Mouse (Mus musculus) left cerebral cortex, adult 8-10 months (tissue): ENCODE measurements around the gene Ciapin1. TPM values are rescaled to one million over a fixed set of nuclear protein-coding genes. Genes with fewer than 3 reads are reported as not detected.

Experiments
- DNase-seq, 2 experiments: peaks; one replicate each; pipeline ENCODE4 v3.0.0; 2022; ENCODE audit warnings: low spot score in 2 of 2
- total RNA-seq, 4 experiments: library from RNA; stranded (reverse); gene quantifications; 2 replicates each; pipeline ENCODE4 v1.2.4; 2022

Gene Ciapin1
- total RNA-seq, 4 experiments from 2014 or later: 70.8 to 75.9 (median 72.0) TPM

GRCm38 (mm10) chr8:94780491-94781154, 57.5 kb downstream of the Ciapin1 start:
- DNase-seq: no peak

DNA sequence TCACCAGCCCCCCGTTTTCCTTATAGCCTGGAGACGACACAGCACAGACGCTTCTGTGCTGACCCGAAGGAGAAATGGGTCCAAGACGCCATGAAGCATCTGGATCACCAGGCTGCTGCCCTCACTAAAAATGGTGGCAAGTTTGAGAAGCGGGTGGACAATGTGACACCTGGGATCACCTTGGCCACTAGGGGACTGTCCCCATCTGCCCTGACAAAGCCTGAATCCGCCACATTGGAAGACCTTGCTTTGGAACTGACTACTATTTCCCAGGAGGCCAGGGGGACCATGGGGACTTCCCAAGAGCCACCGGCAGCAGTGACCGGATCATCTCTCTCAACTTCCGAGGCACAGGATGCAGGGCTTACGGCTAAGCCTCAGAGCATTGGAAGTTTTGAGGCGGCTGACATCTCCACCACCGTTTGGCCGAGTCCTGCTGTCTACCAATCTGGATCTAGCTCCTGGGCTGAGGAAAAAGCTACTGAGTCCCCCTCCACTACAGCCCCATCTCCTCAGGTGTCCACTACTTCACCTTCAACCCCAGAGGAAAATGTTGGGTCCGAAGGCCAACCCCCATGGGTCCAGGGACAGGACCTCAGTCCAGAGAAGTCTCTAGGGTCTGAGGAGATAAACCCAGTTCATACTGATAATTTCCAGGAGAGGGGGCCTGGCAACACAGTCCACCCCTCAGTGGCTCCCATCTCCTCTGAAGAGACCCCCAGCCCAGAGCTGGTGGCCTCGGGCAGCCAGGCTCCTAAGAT, 58.4 kb downstream of the Ciapin1 start:
- no peak for DNase-seq

DNA sequence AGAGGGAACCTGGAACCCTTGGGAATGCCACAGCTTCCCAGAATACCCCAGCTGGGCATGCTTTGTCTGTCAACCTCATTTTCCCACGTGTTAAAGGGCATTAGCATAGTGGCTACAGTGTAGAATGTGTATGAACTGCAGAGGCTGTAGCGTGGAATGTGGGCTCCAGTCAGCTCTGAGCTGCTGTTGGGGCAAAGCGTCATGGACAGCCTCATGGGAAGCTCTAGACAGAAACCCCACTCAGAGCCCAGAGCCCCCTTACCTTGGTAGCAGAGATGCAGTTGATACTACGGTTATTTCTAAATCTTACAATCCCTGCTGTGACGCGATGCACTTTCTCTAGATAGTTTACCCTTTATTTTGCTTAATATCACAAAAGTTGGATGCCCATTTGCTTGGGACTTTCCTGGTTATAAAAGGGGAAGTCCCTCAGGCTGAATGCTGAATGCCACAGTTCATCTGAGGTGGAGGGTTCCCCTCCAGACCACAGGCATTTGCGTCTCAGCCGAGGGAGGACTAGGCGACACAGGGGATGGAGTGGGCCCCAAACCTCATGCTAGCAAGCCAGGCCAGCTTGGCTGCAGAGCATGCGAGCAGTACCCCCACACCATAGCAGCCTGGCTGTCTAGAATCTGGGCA, 59.1 kb downstream of the Ciapin1 start:
- DNase-seq: no peak

DNA sequence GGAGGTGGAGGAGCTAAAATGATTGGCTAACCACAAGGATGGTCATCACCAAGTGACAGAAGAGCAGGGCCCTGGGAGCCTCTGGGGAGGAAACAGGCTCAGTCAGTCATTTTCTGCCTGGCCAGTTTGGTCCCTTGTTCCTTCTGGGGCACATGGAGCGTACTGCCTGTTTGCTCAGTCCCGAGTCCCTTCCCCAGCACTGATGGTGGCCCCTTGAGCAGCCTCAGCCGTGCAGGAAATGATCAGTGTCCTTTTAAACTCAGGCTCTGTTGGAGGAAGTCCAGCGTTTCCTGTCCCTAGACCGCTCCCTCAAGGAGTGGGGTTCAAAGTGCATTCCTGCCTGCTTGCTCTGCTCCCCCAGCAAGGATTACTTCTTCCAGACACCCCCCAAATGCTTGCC, 59.7 kb downstream of the Ciapin1 start:
- no peak for DNase-seq

DNA sequence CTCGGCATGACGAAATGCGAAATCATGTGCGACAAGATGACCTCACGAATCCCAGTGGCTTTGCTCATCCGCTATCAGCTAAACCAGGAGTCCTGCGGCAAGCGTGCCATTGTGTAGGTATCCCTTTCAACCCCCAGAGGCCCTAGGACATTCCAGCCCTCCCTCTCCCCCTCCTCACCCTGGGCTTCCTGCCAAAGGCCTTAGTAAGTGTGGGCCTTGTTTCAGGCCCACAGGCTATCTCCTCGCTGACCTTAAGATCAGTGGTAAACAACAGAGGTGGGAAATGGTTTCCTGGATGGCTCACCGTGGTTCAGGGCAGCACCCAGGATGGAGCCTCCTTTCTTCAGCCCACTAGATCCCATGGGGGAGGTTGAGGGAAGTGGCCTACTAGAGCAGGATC, 60.1 kb downstream of the Ciapin1 start:
- DNase-seq: no peak

GRCm38 (mm10) chr8:94776346-94776745, 61.8 kb downstream of the Ciapin1 start:
- no peak for DNase-seq

- DNase-seq: no peak
Measured at GRCm38 (mm10) chr8:94774601-94775000, 63.6 kb downstream of the Ciapin1 start.

DNA sequence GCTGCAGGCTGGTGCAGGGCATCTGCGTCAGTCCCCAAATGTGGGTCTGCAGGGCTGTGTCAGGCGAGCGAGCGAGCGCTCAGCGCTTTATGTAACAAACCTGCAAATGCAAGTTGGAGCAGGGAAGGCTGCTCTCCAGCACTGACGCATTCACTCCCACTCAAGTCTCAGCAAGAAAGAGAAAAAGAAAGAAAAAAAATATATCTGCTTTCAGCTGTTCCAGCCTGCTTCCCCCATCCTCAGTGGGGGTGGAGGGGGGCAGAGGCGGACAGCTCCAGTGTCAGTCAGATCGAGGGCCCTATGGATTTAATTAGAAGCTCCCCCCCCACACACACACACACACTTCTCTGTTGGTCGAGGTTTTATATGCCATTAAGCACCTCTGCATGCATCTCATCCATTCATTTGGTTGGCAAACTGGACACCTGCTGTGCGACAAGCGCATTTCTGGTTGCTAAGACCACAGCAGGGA, 64.4 kb downstream of the Ciapin1 start:
- DNase-seq: peak; percentile 54 to 90

GRCm38 (mm10) chr8:94773048-94773447, 65.1 kb downstream of the Ciapin1 start:
- DNase-seq: peak in 1 of 2 experiments; percentile 30

GRCm38 (mm10) chr8:94771941-94772670, 66.1 kb downstream of the Ciapin1 start, which contains the start of gene Cx3cl1:
Gene Cx3cl1 (plus strand): TSS chr8:94772009.
- DNase-seq: peak; percentile 85 to 88

DNA sequence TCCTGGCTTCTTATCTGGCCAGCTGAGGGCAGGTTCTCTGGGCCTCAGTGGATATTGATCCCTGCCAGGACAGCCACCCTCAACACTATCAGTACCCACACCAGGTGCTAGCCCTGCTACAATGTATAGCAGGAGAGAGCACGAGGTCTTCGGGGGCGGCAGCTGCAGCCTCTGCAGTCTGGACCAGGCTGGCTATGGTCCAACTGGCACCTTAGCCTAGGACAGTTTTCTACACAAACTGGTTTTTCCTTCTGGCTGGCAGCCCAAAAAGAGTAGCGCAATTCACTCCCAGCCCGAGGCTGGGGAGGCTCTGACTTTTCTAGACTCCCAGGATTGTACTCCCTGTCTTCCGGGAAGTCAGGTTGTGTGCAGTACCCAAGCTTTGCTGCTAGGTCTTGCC, 67.2 kb downstream of the Ciapin1 start:
- no peak for DNase-seq

Other genes with a start within 250 kb of the Ciapin1 start
- gene Rspry1, start 236.4 kb downstream of the Ciapin1 start, total RNA-seq: 10 to 100 TPM; 26.5 to 29.5 (median 28.4) TPM
- gene Fam192a, start 236.4 kb downstream of the Ciapin1 start, total RNA-seq: 10 to 100 TPM; 31.5 to 40.6 (median 38.9) TPM
- gene Arl2bp, start 171.8 kb downstream of the Ciapin1 start, total RNA-seq: 100 to 1,000 TPM; 141 to 161 (median 143) TPM
- 10 to 100 TPM; 50.9 to 65.5 (median 55.6) TPM for gene Pllp, start 142.1 kb downstream of the Ciapin1 start, total RNA-seq
- under 1 TPM in 3 of 4 experiments, not detected in 1; 0.22 to 0.72 (median 0.39) TPM for gene Ccl22, start 92.8 kb downstream of the Ciapin1 start, total RNA-seq
- gene Cx3cl1, start 66.3 kb downstream of the Ciapin1 start, total RNA-seq: 100 to 1,000 TPM; 417 to 480 (median 456) TPM
- gene Ccl17, start 27.9 kb downstream of the Ciapin1 start, total RNA-seq: 10 to 100 TPM in 1 of 4 experiments, 1 to 10 TPM in 3; 8.3 to 13.8 (median 9.6) TPM
- gene Coq9, start within 50 bp of the Ciapin1 start, total RNA-seq: 100 to 1,000 TPM in 1 of 4 experiments, 10 to 100 TPM in 3; 75.6 to 104 (median 90.6) TPM
- 10 to 100 TPM; 64.6 to 75.4 (median 67.0) TPM for gene Polr2c, start 19.1 kb upstream of the Ciapin1 start, total RNA-seq
- gene Dok4, start 38.0 kb upstream of the Ciapin1 start, total RNA-seq: 10 to 100 TPM; 15.1 to 18.3 (median 17.3) TPM
- gene Ccdc102a, start 79.7 kb upstream of the Ciapin1 start, total RNA-seq: 1 to 10 TPM; 1.2 to 2.2 (median 1.8) TPM
- gene Adgrg5, start 85.3 kb upstream of the Ciapin1 start, total RNA-seq: under 1 TPM in 3 of 4 experiments, not detected in 1; 0.17 to 0.95 (median 0.46) TPM
- gene Adgrg1, start 136.4 kb upstream of the Ciapin1 start, total RNA-seq: 10 to 100 TPM; 72.9 to 94.8 (median 80.5) TPM
- under 1 TPM in 2 of 4 experiments, not detected in 2; 0.27 to 0.30 TPM for gene Adgrg3, start 179.3 kb upstream of the Ciapin1 start, total RNA-seq
- 1 to 10 TPM; 1.2 to 2.6 (median 1.9) TPM for gene Drc7, start 216.7 kb upstream of the Ciapin1 start, total RNA-seq
- 10 to 100 TPM; 46.1 to 50.9 (median 47.7) TPM for gene Katnb1, start 242.8 kb upstream of the Ciapin1 start, total RNA-seq